Mouse (Mus musculus) forebrain, embryonic 11.5 days (tissue): ENCODE data around the gene Echdc3. TPM values are rescaled to one million over a fixed set of nuclear protein-coding genes. Genes with fewer than 3 reads are reported as not detected.

Source experiments
- ATAC-seq: fragments of 200-750 bp; cut with Nextera tagmentation; replicated peaks from 2 replicates; pipeline ENCODE4 v1.8.0; 2017; ENCODE audit warnings: moderate TSS enrichment; ENCODE audit not compliant: low FRiP score
- DNase-seq: peaks from one replicate; pipeline ENCODE4 v3.0.0-alpha.2; 2017; ENCODE audit warnings: low spot score
- H3K27ac ChIP-seq: fragments of 300-500 bp; sonication (generic); 2 replicates; pipeline ENCODE4 v1.5.1; 2014; ENCODE audit warnings: low read depth, low read length
- H3K27me3 ChIP-seq: fragments of 300-500 bp; sonication (generic); 2 replicates; pipeline ENCODE4 v1.6.1; 2014; ENCODE audit warnings: mild to moderate bottlenecking, low read length, mixed read lengths; ENCODE audit not compliant: control insufficient read depth, insufficient read depth
- H3K36me3 ChIP-seq: fragments of 300-500 bp; sonication (generic); 2 replicates; pipeline ENCODE4 v1.6.1; 2014; ENCODE audit warnings: mild to moderate bottlenecking, low read length, moderate library complexity, mixed read lengths; ENCODE audit not compliant: control insufficient read depth, insufficient read depth
- H3K4me1 ChIP-seq: fragments of 300-500 bp; sonication (generic); replicated peaks from 2 replicates; pipeline ENCODE4 v1.6.1; 2014; ENCODE audit warnings: low read length, mixed read lengths; ENCODE audit not compliant: control insufficient read depth, insufficient read depth
- H3K4me2 ChIP-seq: fragments of 300-500 bp; sonication (generic); 2 replicates; pipeline ENCODE4 v1.6.1; 2014; ENCODE audit warnings: low read depth, mild to moderate bottlenecking, low read length, moderate library complexity, mixed read lengths; ENCODE audit not compliant: severe bottlenecking
- H3K4me3 ChIP-seq: fragments of 300-500 bp; sonication (generic); 2 replicates; pipeline ENCODE4 v1.5.1; 2014; ENCODE audit warnings: low read depth, low read length
- H3K9ac ChIP-seq: fragments of 300-500 bp; sonication (generic); 2 replicates; pipeline ENCODE4 v1.6.1; 2014; ENCODE audit warnings: low read length
- H3K9me3 ChIP-seq: fragments of 300-500 bp; sonication (generic); 2 replicates; pipeline ENCODE4 v1.6.1; 2016; ENCODE audit warnings: low read length, mixed read lengths; ENCODE audit not compliant: control insufficient read depth
- WGBS: fragments of 180-500 bp; shearing (Covaris S2); extraction: QIAGEN DNeasy Blood & Tissue Kit; methylation state at CpG from one replicate; pipeline ENCODE4 v1.1.7; 2014; 5-methylcytosine and 5-hydroxymethylcytosine counted together
- polyA plus RNA-seq: library from polyadenylated mRNA; unstranded; fragments of >200 nt; fragmentation: Nextera tagmentation; extraction: Ambion mirVana; gene quantifications from 2 replicates; pipeline ENCODE4 v1.2.1, GENCODE M21; 2014

The Echdc3 gene
- polyA plus RNA-seq, 1 experiment from 2014 or later = 2.3 TPM

GRCm38 (mm10) chr2:6149801-6150200 is 63.0 kb downstream of the Echdc3 start:
- 92% methylated on average over 5 of the region's 5 CpGs for WGBS

GRCm38 (mm10) chr2:6146901-6147300 is 65.9 kb downstream of the Echdc3 start:
- H3K4me2 ChIP-seq = no peak overlapping the region
- H3K9ac ChIP-seq = no peak overlapping the region
- no peaks in the 10 kb centered on the region for H3K36me3 ChIP-seq
- WGBS = 89% methylated on average over 7 of the region's 7 CpGs
- ATAC-seq = no peak
- H3K27me3 ChIP-seq = no peaks in the 10 kb centered on the region
- no peak overlapping the region for H3K4me3 ChIP-seq
- no peaks in the 10 kb centered on the region for H3K9me3 ChIP-seq
- no peak overlapping the region for H3K27ac ChIP-seq
- DNase-seq = no peak
- H3K4me1 ChIP-seq = no peaks in the 10 kb centered on the region

More at GRCm38 (mm10) chr2:6149801-6150200, 63.0 kb downstream of the Echdc3 start:
- no peaks in the 10 kb centered on the region for H3K9me3 ChIP-seq
- H3K9ac ChIP-seq = no peak overlapping the region
- H3K36me3 ChIP-seq = no peaks in the 10 kb centered on the region
- H3K4me1 ChIP-seq = no peaks in the 10 kb centered on the region
- no peak overlapping the region for H3K27ac ChIP-seq
- DNase-seq (no peak), ATAC-seq (no peak)
- H3K27me3 ChIP-seq = no peaks in the 10 kb centered on the region
- H3K4me2 ChIP-seq = no peak overlapping the region
- no peak overlapping the region for H3K4me3 ChIP-seq

GRCm38 (mm10) chr2:6146257-6146656 is 66.6 kb downstream of the Echdc3 start:
- Histone ChIP-seq H3K4me1 (no peaks in the 10 kb centered on the region), H3K27ac (no peak overlapping the region), H3K27me3 (no peaks in the 10 kb centered on the region), H3K36me3 (no peaks in the 10 kb centered on the region), H3K9me3 (no peaks in the 10 kb centered on the region), H3K4me2 (no peak overlapping the region), H3K9ac (no peak overlapping the region), H3K4me3 (no peak overlapping the region)
- no peak for DNase-seq
- ATAC-seq = no peak
- 79% methylated on average over 4 of the region's 4 CpGs for WGBS

GRCm38 (mm10) chr2:6145611-6146010 is 67.2 kb downstream of the Echdc3 start:
- 79% methylated on average over 10 of the region's 10 CpGs for WGBS
- Histone ChIP-seq H3K4me3 (no peak overlapping the region), H3K27ac (no peak overlapping the region), H3K4me1 (no peaks in the 10 kb centered on the region), H3K9me3 (no peaks in the 10 kb centered on the region), H3K36me3 (no peaks in the 10 kb centered on the region), H3K9ac (no peak overlapping the region), H3K4me2 (no peak overlapping the region), H3K27me3 (no peaks in the 10 kb centered on the region)
- peak; percentile 21 for DNase-seq
- ATAC-seq = no peak

GRCm38 (mm10) chr2:6142915-6143654 is 69.7 kb downstream of the Echdc3 start:
- DNase-seq = no peak
- Histone ChIP-seq H3K27ac (no peak overlapping the region), H3K36me3 (no peaks in the 10 kb centered on the region), H3K27me3 (no peaks in the 10 kb centered on the region), H3K4me1 (no peaks in the 10 kb centered on the region), H3K4me2 (no peak overlapping the region), H3K9me3 (no peaks in the 10 kb centered on the region), H3K9ac (no peak overlapping the region), H3K4me3 (no peak overlapping the region)
- no peak for ATAC-seq
- 72% methylated on average over 16 of the region's 16 CpGs for WGBS

GRCm38 (mm10) chr2:6140572-6141161 is 72.2 kb downstream of the Echdc3 start:
- DNase-seq (no peak), ATAC-seq (no peak)

More at GRCm38 (mm10) chr2:6140572-6141161, 72.2 kb downstream of the Echdc3 start:
- Histone ChIP-seq H3K36me3 (no peaks in the 10 kb centered on the region), H3K27ac (no peak overlapping the region), H3K4me1 (no peaks in the 10 kb centered on the region), H3K27me3 (no peaks in the 10 kb centered on the region), H3K9me3 (no peaks in the 10 kb centered on the region), H3K9ac (no peak overlapping the region), H3K4me2 (no peak overlapping the region), H3K4me3 (no peak overlapping the region)
- 86% methylated on average over 9 of the region's 9 CpGs for WGBS

Other genes starting within 250 kb of the Echdc3 start
- gene Proser2, start 82.8 kb downstream of the Echdc3 start, polyA plus RNA-seq = 2.8 and 3.8 TPM in 2 replicates
- 12.8 and 18.3 TPM in 2 replicates for gene Usp6nl, start 109.6 kb upstream of the Echdc3 start, polyA plus RNA-seq